Mouse (Mus musculus) hematopoietic stem cell, adult 5-6 weeks (primary cell): Measurements from ENCODE around the gene Gm13078. TPM values are rescaled to one million over a fixed set of nuclear protein-coding genes. Genes with fewer than 3 reads are reported as not detected.

Source experiments
- ATAC-seq, 2 experiments: fragments of 125-278 bp in 1 of 2; replicated peaks in 1 of 2; 2 replicates each; pipeline ENCODE4 v1.8.0; 2016 to 2017; ENCODE audit warnings: inconsistent platforms in 2 of 2, mild to moderate bottlenecking in 2 of 2, moderate number of reproducible peaks in 2 of 2, low read depth in 1 of 2, moderate TSS enrichment in 1 of 2; ENCODE audit not compliant: low FRiP score in 2 of 2, poor library complexity in 2 of 2, severe bottlenecking in 2 of 2, insufficient read depth in 1 of 2, low TSS enrichment in 1 of 2
- total RNA-seq: library from RNA; stranded (forward); fragments of 172-1452, 232-1000 nt; gene quantifications from 2 replicates; pipeline ENCODE4 v1.2.3, GENCODE M21; 2017

Gm13078 gene
- not detected in 2 replicates for total RNA-seq

DNA sequence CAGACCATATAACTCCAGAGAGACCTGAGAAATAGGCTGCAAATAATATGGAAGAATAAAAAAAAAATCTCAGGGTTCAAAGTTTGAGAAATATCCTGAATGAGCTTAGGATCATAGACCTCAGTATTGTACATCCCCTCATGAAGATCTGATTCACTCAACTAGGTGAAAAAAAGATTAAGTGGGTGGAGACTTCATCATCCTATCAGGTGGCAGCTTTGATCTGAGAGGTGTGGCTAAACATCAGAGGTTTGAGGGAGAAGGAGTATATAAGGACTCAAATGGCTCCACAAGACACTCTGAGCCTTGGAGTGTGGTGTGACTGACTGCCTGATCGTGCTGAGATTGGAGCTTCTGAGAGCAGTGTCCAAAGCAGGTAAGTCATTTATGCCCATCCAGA is at the start of gene Gm13078:
Gene Gm13078 (plus strand): TSS at position 301 of the 400 bp plus-strand sequence.
- ATAC-seq: no peak

DNA sequence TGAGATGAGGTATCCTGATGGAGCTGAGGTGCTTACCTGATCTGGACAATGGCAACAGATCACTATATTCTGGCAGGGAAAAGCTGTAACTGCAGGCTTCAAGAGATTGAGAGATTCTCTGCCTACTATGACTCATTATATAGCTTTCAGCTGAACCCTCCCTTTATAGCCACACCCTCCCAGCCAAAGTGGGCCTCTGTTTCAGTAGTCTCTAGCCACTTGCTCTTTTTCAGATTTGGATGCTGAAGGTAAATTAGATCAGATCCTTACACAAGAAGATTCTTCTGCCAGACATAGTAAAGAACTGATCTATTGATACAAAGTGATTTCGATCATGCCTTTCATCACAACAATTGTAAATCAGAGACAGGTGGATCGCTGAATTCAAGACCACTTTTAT is 16.6 kb upstream of the Gm13078 start, which contains the start of gene Gm13089:
Gene Gm13089 (minus strand): TSS at position 101 of the 400 bp plus-strand sequence.
- ATAC-seq: no peak

Other genes starting within 250 kb of the Gm13078 start
- gene Gm13043, start 208.1 kb upstream of the Gm13078 start, total RNA-seq: not detected in 2 replicates
- gene Gm13040, start 183.5 kb upstream of the Gm13078 start, total RNA-seq: not detected in 2 replicates
- gene BC080695, start 167.8 kb upstream of the Gm13078 start, total RNA-seq: not detected in 2 replicates
- gene Gm13057, start 167.7 kb upstream of the Gm13078 start, total RNA-seq: not detected in 2 replicates
- not detected in 2 replicates for gene Gm13083, start 104.5 kb upstream of the Gm13078 start, total RNA-seq
- gene Gm13088, start 62.2 kb upstream of the Gm13078 start, total RNA-seq: not detected in 2 replicates
- not detected in 2 replicates for gene Gm13089, start 16.7 kb upstream of the Gm13078 start, total RNA-seq
- not detected in 2 replicates for gene Gm13023, start 69.9 kb downstream of the Gm13078 start, total RNA-seq
- gene Gm13084, start 96.6 kb downstream of the Gm13078 start, total RNA-seq: not detected in 2 replicates
- not detected in 2 replicates for gene Gm13103, start 127.0 kb downstream of the Gm13078 start, total RNA-seq
- gene Pramef6, start 180.9 kb downstream of the Gm13078 start, total RNA-seq: not detected in 2 replicates
- not detected in 2 replicates for gene Pramef25, start 231.6 kb downstream of the Gm13078 start, total RNA-seq
- not detected in 2 replicates for gene Gm13101, start 247.5 kb downstream of the Gm13078 start, total RNA-seq